Mouse (Mus musculus): ENCODE measurements around the gene Olfr1413. TPM values are rescaled to one million over a fixed set of nuclear protein-coding genes. Genes with fewer than 3 reads are reported as not detected.

The Olfr1413 gene
- polyA plus RNA-seq, 1 experiment = not detected

DNA sequence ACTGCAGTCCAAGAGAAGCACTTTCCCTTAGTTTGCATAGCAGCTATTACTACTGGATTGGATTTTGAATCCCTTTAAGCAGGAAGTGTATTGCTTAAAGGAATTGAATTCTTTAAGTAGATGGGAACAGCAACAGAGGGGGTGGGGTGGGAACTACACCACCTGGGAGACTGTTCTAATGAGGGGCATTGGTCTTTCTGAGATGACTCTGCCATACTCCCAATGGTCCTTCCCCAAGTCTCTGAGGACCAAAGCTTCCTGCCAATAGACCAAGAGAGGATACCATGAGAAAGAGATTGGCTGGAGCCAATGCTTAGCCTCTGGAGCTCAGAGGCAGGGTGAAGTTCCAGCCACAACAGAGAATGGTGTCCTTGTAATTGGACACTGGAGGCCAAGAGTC is 23.0 kb downstream of the Olfr1413 start, which contains the start of gene Olfr1411:
Gene Olfr1411 (plus strand): TSS at position 301 of the 400 bp plus-strand sequence.
- no peaks in the 10 kb centered on the region for H3K36me3 ChIP-seq (ENCODE audit: control insufficient read depth, insufficient read depth, low read length)
- no peak within 1 kb of the TSS for H3K4me3 ChIP-seq (ENCODE audit: low read depth, low read length)
- no peaks in the 10 kb centered on the region for H3K4me1 ChIP-seq (ENCODE audit: control insufficient read depth, insufficient read depth, insufficient read length, low read length)
- TF ChIP-seq CTCF (IDR thresholded peaks at IDR 0.05; ENCODE audit: extremely low read depth, insufficient read length, insufficient replicate concordance, low read depth, low read length) = no peak
- no peak for TF ChIP-seq POLR2A (IDR thresholded peaks at IDR 0.05; ENCODE audit: low read depth, low read length)
- no peak within 1 kb of the TSS for H3K27ac ChIP-seq (ENCODE audit: insufficient read depth, low read depth, low read length)
- no peaks in the 10 kb centered on the region for H3K27me3 ChIP-seq (ENCODE audit: control insufficient read depth, insufficient read depth, low read length)

DNA sequence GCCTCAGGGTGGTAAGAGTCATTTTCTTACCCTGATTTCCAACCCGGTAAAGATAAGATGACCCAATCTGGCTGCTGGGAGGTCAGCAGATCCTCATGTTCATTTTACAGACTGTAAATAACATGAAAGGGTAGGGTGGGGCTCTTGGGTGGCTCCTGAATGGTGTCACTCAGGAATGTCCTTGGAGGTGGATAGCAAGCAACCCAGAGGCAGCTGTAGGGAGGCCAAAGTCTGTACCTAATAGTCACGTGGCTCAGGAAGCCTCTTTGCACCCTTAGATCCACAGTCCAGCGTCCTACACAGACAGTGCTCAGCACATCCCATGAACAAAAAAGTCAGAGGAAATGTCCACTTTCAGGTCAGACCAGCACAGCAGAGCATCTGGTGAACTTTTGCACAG is 24.9 kb downstream of the Olfr1413 start:
- Histone ChIP-seq H3K4me1 (ENCODE audit: control insufficient read depth, insufficient read depth, insufficient read length, low read length) (no peaks in the 10 kb centered on the region), H3K27ac (ENCODE audit: insufficient read depth, low read depth, low read length) (no peak overlapping the region), H3K4me3 (ENCODE audit: low read depth, low read length) (no peak overlapping the region), H3K27me3 (ENCODE audit: control insufficient read depth, insufficient read depth, low read length) (no peaks in the 10 kb centered on the region), H3K36me3 (ENCODE audit: control insufficient read depth, insufficient read depth, low read length) (no peaks in the 10 kb centered on the region)
- WGBS = 41% methylated on average over 3 of the region's 3 CpGs
- TF ChIP-seq POLR2A (IDR thresholded peaks at IDR 0.05; ENCODE audit: low read depth, low read length) (no peak), CTCF (IDR thresholded peaks at IDR 0.05; ENCODE audit: extremely low read depth, insufficient read length, insufficient replicate concordance, low read depth, low read length) (no peak)

DNA sequence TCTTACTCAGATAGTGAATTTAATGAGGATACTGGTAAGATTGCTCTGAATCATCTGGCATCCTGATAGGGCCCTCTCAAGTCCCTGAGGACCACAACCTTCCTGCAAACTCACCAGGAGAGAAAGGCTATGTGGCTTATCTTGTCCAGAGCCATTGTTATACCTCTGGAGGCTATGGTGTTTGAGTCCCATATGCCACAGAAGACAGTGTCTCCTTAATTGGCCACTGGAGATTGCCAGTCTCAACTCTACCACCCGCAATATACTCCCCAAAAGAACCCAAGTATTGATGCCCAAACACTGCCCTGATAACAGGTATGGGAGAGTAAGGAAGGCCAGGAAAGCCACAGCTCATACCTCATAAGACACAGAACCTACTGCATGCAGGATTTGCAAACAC is 34.4 kb downstream of the Olfr1413 start, which contains the start of gene Olfr1410:
Gene Olfr1410 (plus strand): TSS at position 301 of the 400 bp plus-strand sequence.
- Histone ChIP-seq H3K27ac (ENCODE audit: insufficient read depth, low read depth, low read length) (no peak within 1 kb of the TSS), H3K4me1 (ENCODE audit: control insufficient read depth, insufficient read depth, insufficient read length, low read length) (no peaks in the 10 kb centered on the region), H3K27me3 (ENCODE audit: control insufficient read depth, insufficient read depth, low read length) (no peaks in the 10 kb centered on the region), H3K36me3 (ENCODE audit: control insufficient read depth, insufficient read depth, low read length) (no peaks in the 10 kb centered on the region), H3K4me3 (ENCODE audit: low read depth, low read length) (no peak within 1 kb of the TSS)
- 74% methylated on average over 1 of the region's 1 CpGs for WGBS
- TF ChIP-seq POLR2A (IDR thresholded peaks at IDR 0.05; ENCODE audit: low read depth, low read length) (no peak), CTCF (IDR thresholded peaks at IDR 0.05; ENCODE audit: extremely low read depth, insufficient read length, insufficient replicate concordance, low read depth, low read length) (no peak)

DNA sequence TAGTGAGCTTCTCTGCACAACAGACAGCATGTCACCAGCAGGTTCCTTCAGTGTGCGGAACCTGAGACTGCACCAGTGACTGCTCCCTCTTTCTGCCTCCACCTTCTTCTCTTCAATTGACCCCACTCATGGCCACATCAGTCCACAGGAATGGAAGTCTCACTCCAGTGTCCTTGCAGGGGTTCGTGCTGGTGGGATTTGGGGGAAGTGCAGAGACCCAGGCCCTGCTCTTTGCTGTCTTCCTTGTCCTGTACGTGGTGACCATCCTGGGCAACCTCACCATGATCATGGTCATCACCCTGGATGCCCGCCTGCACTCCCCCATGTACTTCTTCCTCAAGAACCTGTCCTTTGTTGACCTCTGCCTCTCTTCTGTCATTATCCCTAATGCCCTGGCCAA is 36.6 kb downstream of the Olfr1413 start:
- Histone ChIP-seq H3K36me3 (ENCODE audit: control insufficient read depth, insufficient read depth, low read length) (no peaks in the 10 kb centered on the region), H3K4me3 (ENCODE audit: low read depth, low read length) (no peak overlapping the region), H3K4me1 (ENCODE audit: control insufficient read depth, insufficient read depth, insufficient read length, low read length) (no peaks in the 10 kb centered on the region), H3K27ac (ENCODE audit: insufficient read depth, low read depth, low read length) (no peak overlapping the region), H3K27me3 (ENCODE audit: control insufficient read depth, insufficient read depth, low read length) (no peaks in the 10 kb centered on the region)
- TF ChIP-seq POLR2A (IDR thresholded peaks at IDR 0.05; ENCODE audit: low read depth, low read length) (no peak), CTCF (IDR thresholded peaks at IDR 0.05; ENCODE audit: extremely low read depth, insufficient read length, insufficient replicate concordance, low read depth, low read length) (no peak)
- 71% methylated on average over 4 of the region's 4 CpGs for WGBS

DNA sequence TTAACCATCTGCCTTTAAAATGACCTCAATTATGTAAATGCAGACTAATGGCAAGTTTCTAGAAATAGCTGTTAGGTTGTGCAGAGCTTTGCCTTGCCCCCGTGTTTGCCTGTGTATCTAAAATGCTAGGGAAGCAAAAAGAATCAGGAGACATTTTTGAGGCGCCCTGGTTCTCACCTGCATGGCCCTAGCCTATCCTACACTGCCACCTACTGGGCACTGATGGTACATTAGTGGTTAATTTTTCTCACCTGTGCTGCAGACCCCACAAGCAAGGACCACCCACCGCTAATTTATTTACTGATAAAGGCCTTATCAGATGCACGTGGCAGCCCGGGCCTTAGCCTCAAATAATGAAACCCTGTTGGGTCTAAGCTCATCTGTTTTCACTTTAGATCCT is 39.9 kb downstream of the Olfr1413 start:
- no peaks in the 10 kb centered on the region for H3K36me3 ChIP-seq (ENCODE audit: control insufficient read depth, insufficient read depth, low read length)
- no peaks in the 10 kb centered on the region for H3K4me1 ChIP-seq (ENCODE audit: control insufficient read depth, insufficient read depth, insufficient read length, low read length)
- H3K27me3 ChIP-seq (ENCODE audit: control insufficient read depth, insufficient read depth, low read length) = no peaks in the 10 kb centered on the region
- H3K4me3 ChIP-seq (ENCODE audit: low read depth, low read length) = no peak overlapping the region
- no peak overlapping the region for H3K27ac ChIP-seq (ENCODE audit: insufficient read depth, low read depth, low read length)
- TF ChIP-seq POLR2A (IDR thresholded peaks at IDR 0.05; ENCODE audit: low read depth, low read length) = no peak
- TF ChIP-seq CTCF (IDR thresholded peaks at IDR 0.05; ENCODE audit: extremely low read depth, insufficient read length, insufficient replicate concordance, low read depth, low read length) = peak; percentile 85; the same call in 1 of the 2 replicates
- WGBS = 2% methylated on average over 5 of the region's 5 CpGs

DNA sequence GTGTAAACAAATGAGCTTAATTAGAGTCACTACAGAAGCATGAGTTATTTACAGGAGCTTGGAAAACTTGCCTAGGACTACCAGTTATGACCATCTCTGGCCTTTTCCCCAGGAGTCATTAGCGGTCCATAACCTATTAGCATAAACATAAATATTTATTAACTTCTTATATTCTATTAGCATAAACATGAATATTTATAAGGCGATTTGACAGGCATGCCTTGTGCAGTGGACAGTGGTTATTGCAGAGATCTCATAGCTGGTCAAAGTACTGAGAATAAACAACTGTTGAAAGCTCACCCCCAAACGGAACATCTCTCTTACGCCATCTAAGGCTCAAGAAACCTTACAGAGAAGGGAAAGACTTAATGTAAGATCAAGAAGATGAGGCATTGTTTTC is 42.1 kb downstream of the Olfr1413 start:
- Histone ChIP-seq H3K36me3 (ENCODE audit: control insufficient read depth, insufficient read depth, low read length) (no peaks in the 10 kb centered on the region), H3K27me3 (ENCODE audit: control insufficient read depth, insufficient read depth, low read length) (no peaks in the 10 kb centered on the region), H3K4me1 (ENCODE audit: control insufficient read depth, insufficient read depth, insufficient read length, low read length) (no peaks in the 10 kb centered on the region), H3K27ac (ENCODE audit: insufficient read depth, low read depth, low read length) (no peak overlapping the region), H3K4me3 (ENCODE audit: low read depth, low read length) (no peak overlapping the region)
- whole genome bisulfite sequencing = 46% methylated on average over 4 of the region's 4 CpGs
- TF ChIP-seq CTCF (IDR thresholded peaks at IDR 0.05; ENCODE audit: extremely low read depth, insufficient read length, insufficient replicate concordance, low read depth, low read length) (no peak), POLR2A (IDR thresholded peaks at IDR 0.05; ENCODE audit: low read depth, low read length) (no peak)

DNA sequence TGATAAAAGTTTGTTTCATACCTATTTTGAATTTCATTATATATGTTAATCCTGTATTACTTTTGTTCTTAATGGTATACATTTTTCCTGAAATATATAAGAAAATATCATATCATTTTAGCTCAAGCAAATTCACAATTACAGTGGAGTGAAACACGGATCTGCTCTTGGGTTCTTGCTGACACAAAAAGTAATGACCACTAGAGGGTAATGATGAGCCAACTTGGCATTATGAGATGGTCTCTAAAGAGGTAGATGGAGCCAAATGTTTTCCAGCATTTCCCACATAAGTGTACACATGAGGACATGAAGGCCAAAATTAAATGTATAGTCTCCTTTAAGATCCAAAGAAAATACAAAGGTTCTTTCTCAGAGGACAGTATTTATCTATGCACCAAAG is 43.4 kb downstream of the Olfr1413 start:
- Histone ChIP-seq H3K27ac (ENCODE audit: insufficient read depth, low read depth, low read length) (no peak overlapping the region), H3K36me3 (ENCODE audit: control insufficient read depth, insufficient read depth, low read length) (no peaks in the 10 kb centered on the region), H3K4me3 (ENCODE audit: low read depth, low read length) (no peak overlapping the region), H3K27me3 (ENCODE audit: control insufficient read depth, insufficient read depth, low read length) (no peaks in the 10 kb centered on the region), H3K4me1 (ENCODE audit: control insufficient read depth, insufficient read depth, insufficient read length, low read length) (no peaks in the 10 kb centered on the region)
- 3% methylated on average over 1 of the region's 1 CpGs for WGBS
- TF ChIP-seq POLR2A (IDR thresholded peaks at IDR 0.05; ENCODE audit: low read depth, low read length) (no peak), CTCF (IDR thresholded peaks at IDR 0.05; ENCODE audit: extremely low read depth, insufficient read length, insufficient replicate concordance, low read depth, low read length) (no peak)
